Mouse (Mus musculus) gastrocnemius, adult 8-10 months (tissue): ENCODE data around the gene Olfr766-ps1. TPM values are rescaled to one million over a fixed set of nuclear protein-coding genes. Genes with fewer than 3 reads are reported as not detected.
"Not testable (repeated sequence)": the region's sequence is repeated elsewhere in the genome, so short reads cannot be mapped to it uniquely, and the experiment has no call there.

Experiments
- DNase-seq, 2 experiments: peaks; one replicate each; pipeline ENCODE4 v3.0.0; 2022; ENCODE audit warnings: low spot score in 2 of 2
- total RNA-seq, 4 experiments: library from RNA; stranded (reverse); gene quantifications; 2 replicates each; pipeline ENCODE4 v1.2.4; 2022

Gene Olfr766-ps1
- not detected for total RNA-seq

- no peak for DNase-seq
Measured at GRCm38 (mm10) chr10:129068877-129069276, at the start of gene Olfr766-ps1. Olfr766-ps1 (minus strand) TSS chr10:129068977.

GRCm38 (mm10) chr10:129117761-129118160 lies 49.0 kb upstream of the Olfr766-ps1 start, which contains the start of gene Olfr769:
Olfr769 (minus strand) TSS chr10:129117861.
- DNase-seq: no peak

GRCm38 (mm10) chr10:129115146-129115545 lies 46.4 kb upstream of the Olfr766-ps1 start:
- no peak for DNase-seq

- no peak for DNase-seq
Measured at GRCm38 (mm10) chr10:129101231-129101630, 32.5 kb upstream of the Olfr766-ps1 start.

- no peak for DNase-seq
Measured at GRCm38 (mm10) chr10:129099275-129099674, 30.5 kb upstream of the Olfr766-ps1 start, which contains the start of gene Olfr768. Olfr768 (minus strand) TSS chr10:129099375.

- DNase-seq: not testable (repeated sequence)
Measured at GRCm38 (mm10) chr10:129082810-129083209, 14.0 kb upstream of the Olfr766-ps1 start, which contains the start of gene Olfr767. Olfr767 (minus strand) TSS chr10:129082910.

- DNase-seq: not testable (repeated sequence)
Measured at GRCm38 (mm10) chr10:129049898-129050297, 18.9 kb downstream of the Olfr766-ps1 start, which contains the start of gene Olfr765. Olfr765 (minus strand) TSS chr10:129049998.

- DNase-seq: no peak
Measured at GRCm38 (mm10) chr10:129039796-129040195, 29.0 kb downstream of the Olfr766-ps1 start, which contains the start of gene Olfr764-ps1. Olfr764-ps1 (minus strand) TSS chr10:129039896.

- DNase-seq: no peak
Measured at GRCm38 (mm10) chr10:129028343-129028742, 40.4 kb downstream of the Olfr766-ps1 start.

GRCm38 (mm10) chr10:129026018-129026662 lies 42.6 kb downstream of the Olfr766-ps1 start:
- no peak for DNase-seq

GRCm38 (mm10) chr10:129023319-129023718 lies 45.5 kb downstream of the Olfr766-ps1 start:
- DNase-seq: no peak

- no peak for DNase-seq
Measured at GRCm38 (mm10) chr10:129014477-129014876, 54.3 kb downstream of the Olfr766-ps1 start.

Other genes starting within 250 kb of the Olfr766-ps1 start
- 1 to 10 TPM; 2.1 to 3.8 (median 2.7) TPM for gene Ormdl2, start 247.3 kb downstream of the Olfr766-ps1 start, total RNA-seq
- gene Gdf11, start 177.3 kb downstream of the Olfr766-ps1 start, total RNA-seq: 1 to 10 TPM; 2.7 to 8.9 (median 5.9) TPM
- gene Cd63, start 168.0 kb downstream of the Olfr766-ps1 start, total RNA-seq: 100 to 1,000 TPM; 136 to 170 (median 151) TPM
- 1 to 10 TPM; 3.1 to 4.2 (median 3.7) TPM for gene Rdh5, start 146.1 kb downstream of the Olfr766-ps1 start, total RNA-seq
- gene Bloc1s1, start 144.9 kb downstream of the Olfr766-ps1 start, total RNA-seq: 100 to 1,000 TPM; 119 to 153 (median 140) TPM
- 10 to 100 TPM; 63.3 to 69.0 (median 65.3) TPM for gene Itga7, start 135.2 kb downstream of the Olfr766-ps1 start, total RNA-seq
- under 1 TPM in 1 of 4 experiments, not detected in 3; 0.32 TPM for gene Mettl7b, start 108.0 kb downstream of the Olfr766-ps1 start, total RNA-seq
- gene Olfr9, start 79.5 kb downstream of the Olfr766-ps1 start, total RNA-seq: not detected
- not detected for gene Olfr763, start 58.2 kb downstream of the Olfr766-ps1 start, total RNA-seq
- gene Olfr764-ps1, start 29.1 kb downstream of the Olfr766-ps1 start, total RNA-seq: not detected
- not detected for gene Olfr765, start 19.0 kb downstream of the Olfr766-ps1 start, total RNA-seq
- not detected for gene Olfr767, start 13.9 kb upstream of the Olfr766-ps1 start, total RNA-seq
- not detected for gene Olfr768, start 30.4 kb upstream of the Olfr766-ps1 start, total RNA-seq
- gene Olfr769, start 48.9 kb upstream of the Olfr766-ps1 start, total RNA-seq: not detected
- not detected for gene Olfr770, start 70.0 kb upstream of the Olfr766-ps1 start, total RNA-seq
- gene Olfr771, start 95.8 kb upstream of the Olfr766-ps1 start, total RNA-seq: not detected
- gene Olfr772, start 108.9 kb upstream of the Olfr766-ps1 start, total RNA-seq: not detected
- not detected for gene Olfr773, start 118.4 kb upstream of the Olfr766-ps1 start, total RNA-seq
- not detected for gene Olfr774, start 167.2 kb upstream of the Olfr766-ps1 start, total RNA-seq
- not detected for gene Olfr775, start 179.4 kb upstream of the Olfr766-ps1 start, total RNA-seq
- not detected for gene Olfr776, start 190.2 kb upstream of the Olfr766-ps1 start, total RNA-seq
- gene Olfr777, start 202.5 kb upstream of the Olfr766-ps1 start, total RNA-seq: not detected
- gene Olfr780, start 249.1 kb upstream of the Olfr766-ps1 start, total RNA-seq: not detected